Mouse (Mus musculus) embryonic stem cell, embryonic (primary cell): ENCODE measurements at regions not wholly inside any gene's neighbourhood (a gene's known extent, or its start where the extent isn't known, plus 50 kb on each side); places are given as distances from the start of the nearest gene placed in this dataset.

Source experiments
- CTCF ChIA-PET, 4 experiments: fragments of 300-600 bp in 2 of 4; fragments of 350-600 bp in 2 of 4; sonication (Branson Sonifier 250); formaldehyde crosslinking; loops; one replicate each; lab custom pipeline; 2022; ENCODE audit warnings: inconsistent platforms in 2 of 4; lab: Charles Lee
- POLR2A ChIA-PET, 4 experiments: fragments of 300-600 bp in 2 of 4; fragments of 350-600 bp in 2 of 4; sonication (Branson Sonifier 250); formaldehyde crosslinking; loops; one replicate each; lab custom pipeline; 2022; ENCODE audit warnings: antibody characterized with exemption in 4 of 4, inconsistent platforms in 1 of 4; lab: Charles Lee

DNA sequence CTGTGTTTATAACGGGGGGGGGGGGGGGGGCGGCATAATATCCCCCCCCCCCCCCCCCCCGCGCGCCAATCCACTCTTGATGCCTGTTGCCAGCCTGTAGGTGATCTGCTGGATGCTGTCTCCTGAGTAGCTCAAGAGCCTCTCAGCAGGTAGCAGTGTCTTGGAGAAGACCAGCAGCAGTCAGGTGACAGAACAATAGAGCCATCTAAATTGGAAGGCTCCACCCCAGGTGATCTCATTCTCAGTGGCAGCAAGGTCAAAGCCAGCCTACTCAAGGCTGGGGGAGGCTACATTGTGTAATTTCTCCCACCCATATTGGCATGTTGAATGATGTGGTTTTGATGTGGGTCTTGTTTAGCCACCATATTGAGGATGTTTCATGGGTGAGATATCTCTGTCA lies 338.3 kb upstream of the Zfp804a start:
- POLR2A ChIA-PET = interaction anchor here in 1 of 4 experiments (0.6 kb wide), 1 partner anchor 452 kb away, joined by 4 read pairs; no protein-coding TSS in a partner anchor
- CTCF ChIA-PET = no interaction called here

DNA sequence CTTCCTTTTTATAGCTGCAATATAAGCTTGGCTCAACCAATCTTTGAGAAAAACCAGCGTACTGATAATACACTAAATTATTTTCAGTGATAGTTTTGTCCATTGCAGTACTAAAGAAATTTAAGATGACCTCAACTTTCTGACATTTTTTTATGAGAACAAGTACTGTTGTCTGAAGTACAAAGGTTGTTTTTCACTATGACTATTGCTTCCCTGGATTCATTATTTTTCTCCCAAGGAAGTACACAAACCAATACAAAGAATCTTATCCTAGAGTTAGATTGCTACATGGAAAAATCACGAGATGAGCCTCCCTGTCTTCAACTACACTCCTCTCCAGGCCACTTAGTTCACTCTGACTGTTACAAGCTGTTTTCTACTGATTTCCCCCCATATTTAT lies 319.5 kb upstream of the Zfp804a start:
- CTCF ChIA-PET = interaction anchor here in 1 of 4 experiments (0.5 kb wide), 1 partner anchor 13 kb away, joined by 3 read pairs; no protein-coding TSS in a partner anchor
- POLR2A ChIA-PET = no interaction called here

- POLR2A ChIA-PET = no interaction called here
- CTCF ChIA-PET = interaction anchor here in 1 of 4 experiments (0.5 kb wide), 1 partner anchor 14 kb away, joined by 3 read pairs; no protein-coding TSS in a partner anchor
Measured at GRCm38 (mm10) chr2:81734031-81734430, 319.0 kb upstream of the Zfp804a start.

GRCm38 (mm10) chr2:81765778-81766177 lies 287.2 kb upstream of the Zfp804a start:
- CTCF ChIA-PET = no interaction called here
- POLR2A ChIA-PET = no interaction called here

GRCm38 (mm10) chr2:81783059-81783458 lies 270.0 kb upstream of the Zfp804a start:
- POLR2A ChIA-PET = no interaction called here
- CTCF ChIA-PET = no interaction called here
